Mouse (Mus musculus) right cerebral cortex, postnatal 36 days (tissue): ENCODE measurements around the gene U2af1l4.

ENCODE experiments used
- DNase-seq, 2 experiments: peaks; one replicate each; pipeline ENCODE4 v3.0.0; 2022; ENCODE audit warnings: low spot score in 2 of 2, mixed read lengths in 1 of 2

Gene U2af1l4

DNA sequence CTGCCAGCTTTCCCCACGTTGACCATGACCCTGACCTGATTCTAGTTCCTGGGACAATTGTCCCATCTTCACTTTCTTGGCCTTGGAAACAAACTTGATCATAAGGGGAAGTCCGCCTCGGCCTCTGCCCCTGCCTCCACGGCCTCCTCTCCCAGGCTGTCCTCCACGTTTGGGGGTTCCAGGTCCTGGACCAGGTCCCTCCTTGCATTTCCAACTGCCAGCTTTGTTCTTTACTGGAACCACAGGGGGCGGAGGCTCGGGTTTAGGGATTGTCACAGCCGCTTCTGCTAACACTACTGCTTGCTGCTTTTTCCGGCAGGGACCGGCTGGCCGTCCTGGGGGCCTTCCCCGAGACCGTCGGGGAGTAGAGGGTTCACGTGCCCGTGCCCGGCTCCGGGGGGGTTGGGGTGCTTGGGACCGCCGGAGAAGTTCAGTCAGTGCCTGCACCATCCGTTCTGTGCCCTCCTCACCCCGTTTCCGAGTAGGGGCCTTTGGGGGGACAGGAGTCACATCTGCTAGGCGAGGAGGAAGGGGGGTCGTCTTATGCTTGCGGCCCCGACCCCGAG is 23.4 kb downstream of the U2af1l4 start:
- DNase-seq: no peak

DNA sequence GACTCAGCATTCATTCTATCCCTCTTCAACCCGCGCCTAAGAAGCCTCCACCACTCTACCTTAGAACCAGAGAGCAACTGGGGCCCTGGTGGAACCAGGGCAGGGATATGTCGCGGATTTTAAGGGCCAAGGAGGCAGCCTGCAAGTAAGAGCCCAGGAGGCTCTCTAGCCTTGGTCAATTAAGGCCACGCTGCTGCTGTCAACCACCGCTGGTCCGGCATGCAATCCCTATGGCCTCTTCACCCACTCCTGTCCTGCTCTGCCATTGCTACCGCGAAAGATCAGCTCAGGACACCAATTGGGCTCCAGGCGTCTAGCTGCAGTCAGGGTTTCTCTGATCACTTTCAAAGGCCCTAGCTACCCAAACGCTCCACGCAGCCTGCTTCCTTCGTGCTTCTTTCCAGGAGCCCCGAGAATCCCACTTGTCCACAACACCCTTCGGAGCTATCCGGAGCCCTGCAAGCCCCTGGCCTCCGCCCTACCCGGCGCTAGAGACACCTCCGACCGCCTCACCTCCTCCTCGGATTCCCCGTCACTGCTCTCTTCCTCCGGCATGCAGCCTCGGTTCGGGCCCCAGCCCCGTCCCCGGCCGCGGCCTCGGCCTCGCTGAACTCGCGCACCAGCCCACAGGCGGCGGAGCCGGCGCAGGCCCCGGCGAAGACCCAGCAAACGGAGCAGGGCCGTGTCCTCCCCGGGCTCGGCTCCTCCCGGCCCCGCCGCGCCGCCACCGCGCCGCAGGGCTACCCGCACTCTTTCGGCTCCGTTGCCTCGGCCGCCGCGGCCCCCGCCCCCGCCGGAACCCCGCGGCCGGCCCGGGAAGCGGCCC is 25.0 kb downstream of the U2af1l4 start:
- no peak for DNase-seq

DNA sequence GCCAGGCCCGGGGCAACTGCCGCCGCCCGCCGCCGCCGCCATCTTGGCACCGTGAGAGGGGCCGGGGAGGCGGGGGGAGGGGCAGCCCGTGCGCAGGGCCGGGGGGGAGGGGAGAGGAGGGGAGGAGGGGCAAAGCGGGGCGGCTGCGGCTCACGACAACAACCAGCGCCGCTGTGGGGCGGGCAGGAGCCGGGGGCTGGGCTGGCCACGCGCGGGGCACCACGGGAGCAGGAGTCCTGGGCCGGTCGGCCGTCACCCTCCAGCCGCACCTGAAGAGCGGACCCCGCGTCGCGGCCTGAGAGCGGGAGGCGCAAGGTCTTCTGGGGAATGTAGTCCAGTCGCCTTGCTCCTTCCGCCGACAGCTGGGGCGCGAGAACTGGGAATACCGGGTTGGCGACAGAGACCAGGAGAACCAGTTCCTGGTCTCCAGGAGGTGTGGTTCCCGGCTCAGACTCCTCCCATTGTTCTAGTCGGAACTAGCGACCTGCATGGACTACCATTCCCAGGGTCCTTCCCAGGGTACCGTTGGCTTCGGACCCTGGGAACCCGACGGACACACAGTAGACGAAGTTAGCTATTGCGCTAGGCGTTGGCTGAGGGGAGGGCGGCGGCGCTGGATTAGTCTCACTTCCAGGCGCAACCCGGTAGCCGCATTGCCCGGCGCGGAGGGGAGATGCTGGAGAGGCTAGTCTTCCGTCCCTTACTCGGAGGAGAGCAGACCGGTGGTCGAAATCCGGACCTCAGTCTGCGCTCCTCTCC is 25.8 kb downstream of the U2af1l4 start, which contains the start of gene Kmt2b:
TSS of gene Kmt2b (minus strand) at position 51 of the 759 bp plus-strand sequence.
- DNase-seq: peak; percentile 96 to 97

DNA sequence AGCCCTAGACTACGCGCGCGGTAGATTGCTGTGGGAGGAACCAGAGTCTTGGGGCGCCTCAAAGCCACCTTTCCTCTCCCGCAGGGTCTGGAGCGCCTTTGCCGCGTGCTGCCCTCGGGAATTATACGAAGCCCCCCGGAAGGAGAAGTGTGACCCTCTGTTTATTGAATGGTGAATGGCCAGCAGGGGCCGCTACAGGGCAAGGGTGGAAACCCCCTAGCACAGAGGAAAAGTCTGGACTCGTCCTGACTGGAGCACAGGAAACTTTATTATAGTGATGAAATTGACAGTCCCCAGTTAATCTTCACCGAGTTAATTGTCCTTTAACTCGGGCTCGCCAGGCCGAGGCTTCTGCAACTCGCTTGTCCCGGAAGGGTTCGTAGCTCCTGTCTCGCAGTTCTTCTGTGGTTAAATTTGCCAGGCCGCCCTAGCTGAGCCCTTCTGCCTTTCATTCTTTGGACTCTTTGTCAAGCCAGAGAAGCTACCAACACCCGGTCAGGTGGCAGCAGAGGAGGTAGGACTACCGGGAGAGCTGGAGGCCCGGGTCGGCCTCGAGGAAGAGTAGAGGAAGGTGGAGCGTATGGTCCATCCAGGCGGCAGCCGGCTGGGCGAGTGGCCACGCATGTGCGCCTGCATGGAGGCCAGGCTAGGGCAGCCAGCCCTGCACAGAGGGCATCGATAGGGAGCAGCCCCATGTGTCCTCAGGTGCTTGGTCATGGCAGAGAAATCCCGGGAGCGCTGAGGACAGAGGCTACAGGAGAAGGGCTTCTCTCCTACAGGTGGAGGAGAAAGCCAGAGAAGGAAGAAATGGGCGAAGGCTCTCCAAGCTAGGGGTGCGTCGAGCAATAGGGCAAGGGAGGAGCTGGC is 26.6 kb downstream of the U2af1l4 start:
- peak in 1 of 2 experiments; percentile 58 for DNase-seq

DNA sequence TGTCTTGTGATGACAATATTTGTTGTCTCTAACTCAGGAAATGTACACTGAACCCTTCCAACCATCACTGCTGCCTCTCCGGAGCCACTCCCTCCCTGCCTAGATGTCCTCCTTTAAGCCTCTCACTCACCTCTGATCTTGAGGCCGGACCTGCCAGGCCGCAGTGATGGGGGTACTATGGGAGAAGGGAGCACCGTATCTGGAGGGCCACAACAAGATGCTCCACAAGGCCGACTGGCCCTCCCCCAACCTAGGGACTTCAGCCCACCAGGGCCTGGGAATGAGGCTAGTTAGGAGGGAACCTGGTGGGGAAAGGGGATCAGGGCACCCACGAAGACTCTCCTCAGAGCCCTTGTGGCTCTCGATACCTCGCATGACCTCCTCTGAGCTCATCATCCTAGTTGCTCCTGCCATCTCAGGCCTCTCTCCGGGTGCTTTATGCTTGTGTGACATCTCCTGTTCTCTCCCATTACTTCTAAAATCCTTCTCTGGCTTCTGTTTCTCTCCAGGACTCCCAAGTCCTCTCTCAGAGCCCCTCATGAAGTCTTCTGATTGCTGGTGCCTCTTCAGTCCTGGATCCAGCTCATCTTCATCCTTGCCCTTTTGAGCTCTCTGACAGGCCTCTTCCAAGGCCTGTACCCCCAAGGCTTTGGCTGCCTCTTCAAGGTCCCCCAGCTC is 28.0 kb downstream of the U2af1l4 start:
- no peak for DNase-seq

DNA sequence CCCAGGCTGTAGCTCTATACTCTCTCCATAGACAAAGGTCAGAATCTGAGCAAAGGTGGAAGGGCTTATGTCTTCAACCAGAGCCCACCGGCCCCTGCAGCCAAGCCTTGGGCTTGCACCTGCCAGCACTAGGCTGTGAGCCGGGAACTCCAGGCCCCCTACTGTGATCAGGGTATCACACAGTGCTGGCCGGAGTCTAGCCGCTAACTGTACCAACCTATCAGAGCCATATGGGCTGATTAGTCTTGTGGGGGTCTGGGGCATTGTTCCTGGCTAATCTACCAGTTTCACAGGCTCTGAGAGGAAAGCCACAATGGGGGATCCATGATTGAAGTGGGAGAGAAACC is 28.5 kb downstream of the U2af1l4 start:
- no peak for DNase-seq

DNA sequence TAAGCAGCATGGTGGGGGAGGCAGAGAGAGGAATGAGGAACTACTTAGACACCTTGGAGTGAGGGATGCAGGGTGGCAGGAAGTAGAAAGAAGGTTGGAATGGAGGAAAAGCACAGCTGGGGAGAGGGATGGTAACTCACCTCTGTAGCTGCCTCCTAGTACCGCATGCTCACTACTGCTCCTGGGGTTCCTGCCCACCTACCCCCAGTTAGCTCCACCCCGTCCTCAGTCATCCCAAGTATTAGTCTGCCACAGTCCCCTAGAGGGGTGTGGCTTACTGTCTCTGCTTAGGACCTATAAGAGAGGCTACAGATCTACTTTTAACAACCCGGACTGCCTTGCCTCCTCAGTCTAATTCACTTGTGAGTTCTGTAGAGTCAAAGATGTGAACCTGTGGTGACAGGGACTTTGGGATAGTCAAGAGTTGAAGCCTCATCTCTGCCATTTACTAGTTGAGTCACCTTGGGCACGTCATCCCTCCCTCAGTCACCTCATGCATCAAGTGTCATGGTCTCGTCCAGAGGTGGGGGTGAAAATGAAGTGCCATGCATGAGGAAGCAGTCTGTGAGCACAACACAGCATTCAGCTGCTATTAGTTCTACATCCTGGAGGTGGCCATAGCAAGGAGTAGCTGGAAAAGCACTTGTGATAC is 29.8 kb downstream of the U2af1l4 start:
- DNase-seq: no peak

DNA sequence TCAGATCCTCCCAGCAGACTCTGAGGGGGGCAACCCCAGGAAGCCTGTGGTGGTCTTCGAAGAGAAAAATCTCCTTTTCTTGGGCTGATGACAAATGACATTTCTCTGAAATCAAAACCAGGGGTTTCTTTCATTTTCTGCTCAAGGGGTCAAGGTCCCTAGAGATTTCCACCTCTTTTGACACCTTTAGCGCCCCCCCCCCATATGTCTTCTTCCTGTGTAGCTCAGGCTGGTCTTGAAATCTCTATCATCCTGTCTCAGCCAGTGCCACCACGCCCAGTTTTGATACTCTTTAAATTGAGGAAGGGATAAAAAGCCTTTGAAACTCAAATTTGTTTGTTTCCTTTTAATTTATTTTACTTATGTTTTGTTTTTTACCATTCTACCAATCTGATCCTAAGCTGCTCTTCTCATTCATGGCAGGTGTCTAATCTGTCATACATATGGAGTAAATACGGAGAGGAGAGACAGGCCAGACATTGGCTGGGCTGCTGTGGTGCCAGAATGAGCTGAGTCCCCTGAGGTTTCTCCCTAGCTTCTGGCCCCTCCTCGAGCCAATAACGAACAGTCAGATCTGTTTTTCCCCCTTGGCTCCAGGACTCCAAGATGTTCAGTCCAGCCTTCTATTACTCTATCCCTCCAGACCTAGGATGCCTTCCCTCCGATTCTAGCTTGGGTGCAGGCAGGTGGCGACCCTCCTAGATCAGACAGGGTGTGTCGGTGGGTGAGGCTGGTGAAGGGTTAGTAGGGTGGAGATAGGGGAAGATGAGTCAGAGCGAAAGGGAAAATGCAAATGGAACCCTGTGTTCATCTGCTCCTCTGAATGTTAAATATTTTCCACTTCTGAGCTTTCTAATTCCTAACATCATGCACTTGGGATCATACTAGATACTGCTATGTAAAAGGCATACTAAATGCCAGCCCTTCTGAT is 30.7 kb downstream of the U2af1l4 start:
- DNase-seq: no peak

DNA sequence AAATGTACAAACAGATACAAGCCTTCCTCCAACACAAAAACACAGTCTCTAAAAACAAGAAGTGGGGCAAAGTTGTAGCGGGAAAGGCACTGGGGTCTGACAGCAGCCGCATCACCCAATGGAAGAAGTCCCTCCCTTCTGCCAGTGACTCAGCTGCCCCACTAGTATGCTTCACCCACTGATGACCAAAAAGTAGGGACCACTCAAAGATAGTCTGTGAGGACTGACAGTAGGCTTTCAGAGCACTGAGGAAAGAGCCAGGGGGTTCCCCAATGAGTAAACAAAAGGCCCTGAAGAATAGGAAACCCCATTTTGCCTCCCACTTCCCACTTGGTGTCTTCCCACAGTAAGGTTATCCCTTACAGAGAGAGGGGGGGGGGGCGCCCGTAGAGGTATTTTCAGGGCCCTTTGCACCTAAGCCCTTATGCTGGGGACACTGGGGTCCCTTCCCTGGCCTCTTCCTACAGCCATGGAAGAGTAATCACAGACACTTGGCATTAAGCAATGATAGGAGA is 31.5 kb downstream of the U2af1l4 start:
- DNase-seq: no peak

DNA sequence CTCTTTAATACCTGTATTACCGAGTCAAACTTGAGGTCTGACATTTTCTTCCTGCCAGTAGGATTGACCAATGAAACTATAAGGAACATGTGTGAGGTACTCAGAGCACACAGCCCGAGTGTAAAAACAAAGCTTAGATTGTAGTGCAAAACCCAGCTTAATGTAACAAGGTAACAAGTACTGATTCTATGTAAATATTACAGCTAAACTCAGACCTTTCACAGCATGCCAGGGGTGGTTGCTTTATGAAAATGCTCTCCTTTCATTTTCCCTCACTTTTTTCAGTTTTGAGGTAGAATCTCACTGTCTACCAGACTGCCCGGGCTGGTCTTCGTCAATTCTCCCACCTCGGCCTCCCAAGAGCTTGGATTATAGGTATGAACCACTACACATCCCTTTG is 33.0 kb downstream of the U2af1l4 start:
- no peak for DNase-seq

DNA sequence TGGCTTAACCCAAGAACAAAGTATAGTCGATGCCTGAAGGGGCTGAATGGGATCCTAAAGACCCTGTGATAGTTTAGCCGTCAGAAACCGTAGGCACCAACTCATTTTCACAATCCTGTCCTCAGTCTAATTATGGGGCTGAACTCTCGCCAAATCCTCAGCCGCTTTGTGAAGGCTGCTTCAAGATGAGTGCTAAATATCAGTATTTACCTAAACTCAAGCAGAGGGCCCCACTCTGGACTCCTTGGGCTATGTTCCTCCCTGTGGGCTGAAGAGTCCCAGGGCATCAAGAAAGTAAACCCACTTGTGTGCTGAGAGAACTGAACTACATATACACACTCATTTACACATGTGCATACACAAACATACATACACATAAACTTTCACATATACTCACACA is 33.7 kb downstream of the U2af1l4 start:
- no peak for DNase-seq

DNA sequence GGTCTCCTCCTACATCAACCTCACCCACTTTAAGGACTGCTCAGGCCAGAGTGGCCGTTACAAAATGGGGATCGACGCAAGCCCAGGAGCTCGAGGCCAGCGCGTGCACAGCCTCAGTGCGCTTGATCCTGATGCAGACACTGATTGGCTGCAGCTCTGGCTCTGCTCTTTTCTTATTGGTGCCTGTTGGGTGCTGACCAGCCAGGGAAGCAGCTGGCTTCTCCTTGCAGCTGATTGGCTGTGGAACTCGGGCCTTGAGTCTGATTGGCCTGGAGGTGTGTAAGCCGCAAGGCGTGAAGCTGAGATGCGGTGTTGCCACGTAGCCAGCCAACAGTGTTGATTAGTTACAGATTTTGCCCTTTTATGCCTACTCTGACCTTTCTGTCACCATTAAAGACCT is 35.7 kb downstream of the U2af1l4 start, which contains the start of gene Zbtb32:
TSS of gene Zbtb32 (minus strand) at position 124 of the 400 bp plus-strand sequence.
- no peak for DNase-seq

DNA sequence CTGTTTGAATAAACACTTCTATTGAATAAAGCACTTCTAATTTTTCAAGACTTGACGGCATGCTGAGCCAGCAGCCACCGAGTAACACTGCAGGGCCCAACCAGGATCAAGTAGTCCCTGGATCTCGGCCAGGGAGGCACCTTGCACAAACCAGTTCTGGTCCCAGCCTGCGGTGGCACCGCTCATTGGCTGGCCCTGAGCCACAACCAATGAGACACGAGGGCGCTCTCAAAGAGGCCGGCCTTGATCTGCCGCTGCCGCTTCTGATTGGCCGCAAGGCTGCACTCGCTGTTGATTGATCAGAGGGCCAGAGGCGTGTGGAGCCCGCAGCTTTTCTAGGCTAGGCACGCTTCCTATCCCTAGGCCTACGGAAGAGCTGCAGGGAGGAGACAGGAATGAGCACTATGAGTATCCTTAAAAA is 36.8 kb downstream of the U2af1l4 start:
- DNase-seq: peak; percentile 86 to 92

DNA sequence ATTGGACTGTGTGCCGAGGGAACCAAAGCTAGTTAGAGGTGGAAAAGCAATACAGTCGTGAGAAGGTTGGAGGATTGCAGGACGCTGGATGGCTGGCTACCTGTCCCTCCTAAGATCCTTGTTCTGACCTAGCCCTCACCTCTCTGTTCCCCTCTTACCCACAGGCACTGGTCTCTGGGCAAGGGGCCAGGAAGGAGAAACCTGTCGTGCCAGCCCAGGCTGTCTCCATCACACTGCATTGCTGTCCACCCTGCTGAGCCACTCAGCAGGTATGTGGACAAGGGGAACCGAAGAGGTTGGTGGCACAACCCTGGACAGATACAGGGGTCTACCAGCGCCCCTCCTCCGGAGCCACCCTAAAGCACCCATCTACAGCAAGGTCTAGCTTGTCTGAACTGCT is 37.5 kb downstream of the U2af1l4 start:
- no peak for DNase-seq

DNA sequence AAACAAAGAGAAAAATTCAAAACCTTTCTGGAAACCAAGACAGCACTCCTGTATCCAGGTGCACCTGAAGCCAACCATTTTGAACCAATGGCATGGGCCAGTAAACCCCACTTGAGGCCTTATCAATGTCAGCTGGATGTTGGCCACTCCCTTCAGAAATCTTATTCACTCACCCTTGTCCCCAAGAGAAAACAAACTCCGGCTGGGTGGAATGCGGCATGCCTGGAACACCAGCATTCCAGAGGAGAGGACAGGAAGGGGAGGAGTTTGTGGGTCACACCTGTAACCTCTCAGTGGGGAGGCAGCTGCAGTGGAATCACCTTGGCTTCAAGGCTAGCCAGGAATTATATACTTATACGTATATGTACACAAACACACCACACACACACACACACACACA is 39.5 kb downstream of the U2af1l4 start:
- no peak for DNase-seq

DNA sequence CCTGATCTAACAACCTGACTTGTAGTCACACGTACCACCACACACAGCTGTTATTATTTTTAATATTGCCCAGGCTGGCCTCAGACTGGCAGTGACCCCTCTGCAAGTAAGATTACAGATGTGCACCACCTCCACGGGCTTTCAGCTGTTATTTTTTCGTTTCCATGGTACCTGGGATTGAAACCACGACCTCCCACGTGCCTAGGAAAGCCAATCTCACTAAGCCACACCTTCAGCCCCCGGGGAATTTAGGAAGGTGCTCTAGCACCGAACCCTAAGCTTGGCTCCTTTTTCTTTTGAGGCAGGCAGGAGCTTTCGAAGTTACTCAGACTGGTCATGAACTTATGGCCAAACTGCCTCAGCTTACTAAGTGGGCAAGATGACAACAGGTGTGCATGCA is 41.3 kb downstream of the U2af1l4 start:
- no peak for DNase-seq

DNA sequence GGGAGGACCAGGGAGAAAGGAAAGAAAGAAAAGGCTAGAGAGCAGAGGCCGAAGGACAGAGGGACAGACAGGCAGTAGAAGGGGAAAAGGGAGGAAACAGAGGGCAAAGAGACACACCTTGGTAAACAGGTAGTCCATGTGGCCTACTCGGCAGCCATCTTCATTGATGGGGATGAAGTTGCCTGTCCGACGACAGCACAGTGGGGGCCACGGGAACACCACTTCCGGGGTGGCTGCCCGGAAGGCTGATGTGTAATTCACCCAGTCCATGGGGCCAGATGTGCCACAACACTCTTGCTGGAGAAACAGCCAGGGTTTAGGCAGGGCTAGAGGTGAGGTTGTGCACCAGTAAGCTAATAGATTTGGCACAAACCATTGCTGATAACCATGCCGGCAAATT is 41.8 kb downstream of the U2af1l4 start:
- no peak for DNase-seq

DNA sequence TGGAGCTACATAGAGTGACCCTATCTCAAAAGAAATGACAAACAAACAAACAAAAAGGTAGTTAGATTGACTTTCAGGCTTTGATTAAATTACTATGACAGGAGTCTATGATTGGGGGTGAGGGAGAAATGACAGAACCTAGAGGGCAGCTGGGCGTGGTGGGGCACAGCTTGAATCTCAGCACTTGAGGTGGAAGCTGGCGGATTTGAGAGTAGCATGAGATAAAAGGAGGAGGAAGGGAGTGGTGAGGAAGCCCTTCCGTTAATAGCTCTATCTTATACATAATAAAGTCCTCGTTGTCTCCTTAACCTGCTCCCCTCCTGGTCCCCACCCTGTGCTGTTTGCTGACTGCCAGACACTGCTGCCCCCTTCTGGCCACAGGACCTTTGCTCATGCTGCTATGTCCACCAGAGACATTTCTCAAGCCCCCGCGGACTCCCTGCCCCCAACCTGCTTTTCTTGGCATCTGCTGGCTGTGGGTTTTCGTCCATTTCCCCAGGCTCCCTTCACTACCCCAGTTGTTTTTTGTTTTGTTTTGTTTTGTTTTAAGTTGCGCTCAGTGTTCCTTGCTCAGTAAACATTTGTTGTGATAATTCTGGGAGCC is 44.7 kb downstream of the U2af1l4 start:
- no peak for DNase-seq

DNA sequence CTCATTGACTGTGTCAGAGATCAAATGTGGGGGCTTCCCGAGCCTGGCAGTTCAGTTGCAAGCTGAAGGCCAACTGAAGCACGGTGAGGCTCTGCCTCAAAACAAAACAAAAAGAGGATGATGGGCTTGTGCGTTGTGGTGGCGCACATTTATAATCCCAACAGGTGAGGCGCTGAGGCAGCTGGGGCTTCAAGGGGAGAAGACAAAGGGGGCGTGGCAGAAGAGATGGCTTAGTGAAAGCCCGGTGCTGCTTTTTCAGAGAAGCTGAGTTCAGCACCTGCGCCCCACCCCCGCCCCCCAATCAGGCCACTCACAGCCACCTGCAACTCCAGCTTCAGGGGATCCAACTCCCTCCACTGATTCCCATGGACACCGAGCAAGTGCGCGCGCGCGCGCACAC is 45.4 kb downstream of the U2af1l4 start:
- no peak for DNase-seq
